Mouse (Mus musculus): ENCODE results near the gene Fermt1.
A peak's percentile ranks its signal among the peaks of the same experiment; 100 is the strongest.

The Fermt1 gene

DNA sequence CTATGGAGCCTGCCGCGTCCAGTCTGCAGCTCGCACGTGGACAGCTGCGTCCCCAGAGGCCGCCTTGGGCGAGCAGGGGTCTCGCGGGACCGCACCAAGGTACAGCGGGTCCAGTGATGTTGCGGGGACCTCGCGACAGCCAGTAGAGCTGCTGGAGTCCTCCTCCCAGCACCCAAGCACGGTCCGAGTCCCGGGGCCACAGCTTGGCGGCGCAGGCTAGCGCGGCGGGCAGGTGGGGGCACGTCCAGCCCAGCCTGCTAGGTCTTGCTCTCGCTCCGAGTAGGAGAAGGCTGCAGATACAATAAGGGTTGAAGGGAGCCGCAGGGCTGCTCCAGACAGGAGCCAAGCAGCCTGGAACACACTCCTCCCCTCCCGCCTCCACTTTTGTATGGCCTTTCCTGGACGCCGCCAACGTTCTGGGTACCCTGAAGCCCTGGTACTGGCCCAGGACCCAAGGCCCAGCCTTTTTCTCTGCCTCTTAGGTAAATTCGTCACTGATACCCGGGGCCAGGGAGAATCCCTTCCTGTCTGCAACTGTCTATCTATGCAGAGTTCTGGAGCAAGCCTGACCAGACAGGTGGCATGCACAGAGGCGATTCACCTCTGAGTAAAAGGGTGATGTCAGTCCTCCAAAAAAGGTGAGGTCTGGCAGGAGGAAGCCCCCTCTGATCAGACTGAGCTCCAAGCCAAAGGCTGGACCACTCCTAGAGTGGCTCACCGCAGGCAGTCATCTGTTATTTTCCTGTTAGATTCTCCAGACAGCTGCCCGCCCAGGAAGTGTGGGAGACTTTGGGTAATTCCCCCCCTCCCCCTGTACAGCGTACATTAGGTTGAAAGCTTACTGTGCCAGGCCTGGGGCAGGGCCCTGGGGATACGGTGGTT lies at the start of gene Fermt1:
Fermt1 (minus strand) TSS at position 581 of the 882 bp plus-strand sequence.
- no peak for DNase-seq (ENCODE audit: low read depth)

GRCm38 (mm10) chr2:132992659-132993531 lies 47.2 kb upstream of the Fermt1 start:
- DNase-seq (ENCODE audit: low read depth): no peak

- DNase-seq (ENCODE audit: low read depth): no peak
These were observed 44.3 kb upstream of the Fermt1 start for GRCm38 (mm10) chr2:132989778-132990564.

GRCm38 (mm10) chr2:132973346-132973745 lies 27.6 kb upstream of the Fermt1 start:
- no peak for DNase-seq (ENCODE audit: low read depth)

GRCm38 (mm10) chr2:132970772-132971173 lies 25.1 kb upstream of the Fermt1 start:
- peak; percentile 9 for DNase-seq (ENCODE audit: low read depth)

- DNase-seq (ENCODE audit: low read depth): no peak
These were observed 12.1 kb upstream of the Fermt1 start for GRCm38 (mm10) chr2:132957786-132958185.

DNA sequence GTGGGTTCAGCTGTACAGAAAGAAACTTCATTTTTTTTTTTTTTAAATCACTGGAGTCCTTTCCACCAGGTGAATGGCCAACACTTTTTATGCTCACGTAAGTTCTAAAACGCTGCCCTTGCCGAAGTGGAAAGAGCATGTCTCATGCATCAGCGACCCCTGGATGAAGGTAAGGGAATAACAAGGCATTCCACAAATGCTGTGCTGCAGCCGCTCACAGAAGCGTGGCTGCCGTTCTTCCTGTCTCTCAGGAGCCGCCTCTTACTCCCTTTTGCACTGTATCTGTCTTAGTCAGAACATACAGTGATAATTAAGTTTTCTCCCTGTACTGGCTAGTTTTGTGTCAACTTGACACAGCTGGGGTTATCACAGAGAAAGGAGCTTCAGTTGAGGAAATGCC lies 6.5 kb upstream of the Fermt1 start:
- DNase-seq (ENCODE audit: low read depth): no peak

- no peak for DNase-seq (ENCODE audit: low read depth)
These were observed 2.5 kb upstream of the Fermt1 start for GRCm38 (mm10) chr2:132948174-132948573.

DNA sequence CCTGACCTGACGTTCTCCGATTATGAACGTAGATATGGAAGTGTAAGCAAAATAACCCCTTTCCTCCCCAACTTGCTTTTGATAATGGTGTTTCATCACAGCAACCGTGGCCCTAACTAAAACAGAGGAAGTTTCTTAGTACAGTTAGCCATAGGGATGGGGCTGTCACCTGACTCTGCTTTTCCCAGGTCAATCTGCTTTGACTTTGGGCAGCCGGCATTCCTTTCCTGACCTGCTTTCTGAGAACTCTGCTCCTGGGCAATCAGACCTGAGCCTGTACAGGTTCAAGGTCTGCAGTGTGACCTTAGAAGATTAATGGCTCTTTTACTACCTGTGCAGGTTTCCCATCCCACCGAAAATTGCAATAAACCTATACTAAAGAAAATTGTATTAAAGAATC lies 1.3 kb upstream of the Fermt1 start:
- no peak for DNase-seq (ENCODE audit: low read depth)

DNA sequence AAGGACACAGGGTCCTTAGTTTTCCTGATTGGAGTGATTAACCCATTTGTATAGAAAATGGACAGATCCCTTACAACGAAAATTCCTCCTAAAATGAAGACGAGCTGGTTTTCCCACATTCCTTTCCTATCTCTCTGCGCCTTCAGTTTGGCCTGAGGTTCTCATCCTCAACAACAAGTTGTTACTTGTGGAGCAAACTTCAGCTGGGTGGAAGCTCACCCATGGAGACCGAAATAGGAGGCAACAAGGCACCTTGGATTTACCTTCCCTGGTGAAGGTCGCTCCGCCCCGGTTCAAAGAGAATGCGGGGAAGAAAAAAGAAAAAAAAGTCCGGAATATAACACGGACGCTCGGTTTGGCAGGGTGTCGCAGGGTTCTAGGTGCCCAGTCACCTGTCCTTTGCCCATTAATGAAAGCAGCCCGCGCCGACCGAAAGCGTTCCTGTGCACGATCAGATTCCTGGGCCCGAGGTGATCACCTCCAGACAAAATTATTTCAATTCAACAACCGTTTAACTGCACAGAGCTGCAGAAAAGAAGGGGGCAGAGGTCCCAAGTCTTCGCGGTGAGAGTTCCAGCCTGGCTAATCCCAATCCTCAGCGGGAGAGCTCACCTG lies 888 bp downstream of the Fermt1 start:
- no peak for DNase-seq (ENCODE audit: low read depth)

- no peak for DNase-seq (ENCODE audit: low read depth)
These were observed 1.7 kb downstream of the Fermt1 start for GRCm38 (mm10) chr2:132943997-132944396.

GRCm38 (mm10) chr2:132943596-132943995 lies 2.1 kb downstream of the Fermt1 start:
- DNase-seq (ENCODE audit: low read depth): no peak

- DNase-seq (ENCODE audit: low read depth): no peak
These were observed 6.7 kb downstream of the Fermt1 start for GRCm38 (mm10) chr2:132939056-132939455.

GRCm38 (mm10) chr2:132936176-132936575 lies 9.5 kb downstream of the Fermt1 start:
- DNase-seq (ENCODE audit: low read depth): no peak

GRCm38 (mm10) chr2:132934711-132935110 lies 11.0 kb downstream of the Fermt1 start:
- DNase-seq (ENCODE audit: low read depth): no peak

- no peak for DNase-seq (ENCODE audit: low read depth)
These were observed 11.6 kb downstream of the Fermt1 start for GRCm38 (mm10) chr2:132934142-132934541.

GRCm38 (mm10) chr2:132928999-132929398 lies 16.7 kb downstream of the Fermt1 start:
- no peak for DNase-seq (ENCODE audit: low read depth)

- no peak for DNase-seq (ENCODE audit: low read depth)
These were observed 17.8 kb downstream of the Fermt1 start for GRCm38 (mm10) chr2:132927871-132928270.

DNA sequence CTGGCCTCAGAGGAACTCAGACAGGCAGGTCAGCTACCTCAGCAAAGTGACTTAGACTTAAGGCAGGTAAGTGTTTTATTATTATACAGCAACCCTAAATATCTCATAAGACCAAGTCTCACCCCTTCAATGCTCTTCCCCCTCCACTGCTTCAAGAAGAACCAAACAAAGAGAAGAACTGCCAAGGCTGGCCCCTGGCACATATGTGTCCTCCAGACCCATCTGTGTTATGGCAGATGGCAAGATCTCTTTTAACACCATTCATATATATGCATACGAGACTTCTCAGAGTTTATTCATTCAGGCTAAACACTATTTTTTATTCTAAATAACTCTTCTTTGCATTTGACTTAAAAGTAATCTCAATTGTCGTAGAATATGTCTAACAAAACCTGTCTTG lies 18.4 kb downstream of the Fermt1 start:
- DNase-seq (ENCODE audit: low read depth): no peak

DNA sequence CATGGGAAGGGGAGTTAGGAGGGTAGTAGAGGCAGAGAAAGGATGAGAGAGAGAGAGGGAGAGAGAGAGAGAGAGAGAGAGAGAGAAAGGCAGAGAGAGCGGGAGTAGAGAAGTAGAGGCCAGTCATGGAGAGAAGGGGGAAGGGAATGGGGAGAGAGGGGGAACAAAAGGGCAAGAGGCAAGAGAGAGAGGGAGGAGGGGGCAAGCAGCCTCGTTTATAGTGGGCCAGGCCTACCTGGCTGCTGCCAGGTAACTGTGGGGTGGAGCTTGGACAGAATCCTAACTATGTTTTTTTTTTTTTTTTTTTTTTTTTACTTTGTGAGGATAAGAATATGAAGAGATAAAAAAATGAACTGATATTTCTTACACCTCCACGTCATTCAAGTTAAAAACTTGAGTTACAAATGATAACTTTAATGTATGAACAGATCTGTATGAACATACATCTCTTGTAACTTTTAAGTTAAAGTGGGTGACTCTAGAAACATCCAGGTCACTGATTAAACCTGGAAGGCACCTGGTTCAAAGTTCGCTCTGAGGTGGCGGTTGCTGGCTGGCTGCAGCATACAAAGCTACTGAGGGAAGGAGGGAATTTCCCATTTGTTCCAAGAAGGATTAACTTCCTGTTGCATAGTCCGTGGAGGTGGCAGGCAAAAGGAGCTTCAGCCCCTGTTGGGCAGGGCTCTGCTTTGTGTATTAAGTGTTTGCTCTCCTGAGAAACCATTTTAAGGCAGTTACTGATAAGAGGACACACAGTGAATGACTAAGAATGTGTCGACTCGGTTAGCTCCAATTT lies 22.2 kb downstream of the Fermt1 start:
- DNase-seq (ENCODE audit: low read depth): no peak

All from c-Kit-positive CD71-positive TER-119-negative erythroid progenitor cells, embryonic 14.5 days (primary cell).